Mouse (Mus musculus) kidney, adult 2 months (tissue): ENCODE results near the gene Gm45753.
A peak's percentile ranks its signal among the peaks of the same experiment; 100 is the strongest.

Experiments
- CTCF ChIP-seq: fragments of 200-500 bp; conservative IDR thresholded peaks from 2 replicates; pipeline ENCODE4 v1.5.1; 2011; ENCODE audit warnings: low read depth, mild to moderate bottlenecking, control low read depth, low read length, moderate library complexity, mixed read lengths; ENCODE audit not compliant: insufficient read depth, insufficient read length
- POLR2A ChIP-seq: fragments of 200-500 bp; IDR thresholded peaks from one replicate; pipeline ENCODE4 v1.6.1; 2011; ENCODE audit warnings: low read depth, low read length, control low read depth

GRCm38 (mm10) chr8:45236164-45236912 is 71.9 kb downstream of the Gm45753 start:
- TF ChIP-seq POLR2A (no peak), CTCF (peak; percentile 69)
